Mouse (Mus musculus) lung, embryonic 15.5 days (tissue): ENCODE measurements at regions not wholly inside any gene's neighbourhood (a gene's known extent, or its start where the extent isn't known, plus 50 kb on each side); places are given as distances from the start of the nearest gene placed in this dataset.

Source experiments
- ATAC-seq: fragments of 200-750 bp; cut with Nextera tagmentation; 2 replicates; pipeline ENCODE4 v1.8.0; 2017; ENCODE audit warnings: moderate number of reproducible peaks, borderline replicate concordance; ENCODE audit not compliant: low FRiP score, low TSS enrichment; ENCODE audit errors: extremely low read depth
- H3K27ac ChIP-seq: fragments of 300-500 bp; sonication (generic); 2 replicates; pipeline ENCODE4 v1.5.1; 2015; ENCODE audit warnings: moderate library complexity, mild to moderate bottlenecking, inconsistent platforms
- H3K27me3 ChIP-seq: fragments of 300-500 bp; sonication (generic); 2 replicates; pipeline ENCODE4 v1.6.1; 2015; ENCODE audit warnings: inconsistent platforms
- H3K36me3 ChIP-seq: fragments of 300-500 bp; sonication (generic); 2 replicates; pipeline ENCODE4 v1.6.1; 2015; ENCODE audit warnings: inconsistent platforms
- H3K4me1 ChIP-seq: fragments of 300-500 bp; sonication (generic); 2 replicates; pipeline ENCODE4 v1.6.1; 2015; ENCODE audit warnings: inconsistent platforms
- H3K4me2 ChIP-seq: fragments of 300-500 bp; sonication (generic); 2 replicates; pipeline ENCODE4 v1.6.1; 2015; ENCODE audit warnings: inconsistent platforms, mild to moderate bottlenecking, moderate library complexity
- H3K4me3 ChIP-seq: fragments of 300-500 bp; sonication (generic); 2 replicates; pipeline ENCODE4 v1.5.1; 2015; ENCODE audit warnings: mild to moderate bottlenecking, inconsistent platforms
- H3K9ac ChIP-seq: fragments of 300-500 bp; sonication (generic); 2 replicates; pipeline ENCODE4 v1.6.1; 2015; ENCODE audit warnings: inconsistent platforms
- H3K9me3 ChIP-seq: fragments of 300-500 bp; sonication (generic); 2 replicates; pipeline ENCODE4 v1.6.1; 2016; ENCODE audit warnings: inconsistent platforms
- WGBS: fragments of 180-500 bp; shearing (Covaris S2); methylation state at CpG from one replicate; pipeline ENCODE4 v1.1.7; 2015; 5-methylcytosine and 5-hydroxymethylcytosine counted together

GRCm38 (mm10) chr3:119875061-119875460 is 90.8 kb upstream of the Ptbp2 start:
- no peak overlapping the region for H3K9ac ChIP-seq
- H3K4me3 ChIP-seq = no peak overlapping the region
- ATAC-seq = no peak
- no peaks in the 10 kb centered on the region for H3K27me3 ChIP-seq
- no peaks in the 10 kb centered on the region for H3K9me3 ChIP-seq
- H3K4me2 ChIP-seq = no peak overlapping the region
- H3K36me3 ChIP-seq = no peaks in the 10 kb centered on the region
- H3K4me1 ChIP-seq = no peaks in the 10 kb centered on the region
- H3K27ac ChIP-seq = no peak overlapping the region
- 78% methylated on average over 1 of the region's 1 CpGs for WGBS

- 79% methylated on average over 7 of the region's 7 CpGs for WGBS
- Histone ChIP-seq H3K4me2 (no peak overlapping the region), H3K27ac (no peak overlapping the region), H3K27me3 (no peaks in the 10 kb centered on the region), H3K4me3 (no peak overlapping the region), H3K9ac (no peak overlapping the region), H3K36me3 (no peaks in the 10 kb centered on the region), H3K4me1 (no peaks in the 10 kb centered on the region), H3K9me3 (no peaks in the 10 kb centered on the region)
- no peak for ATAC-seq
These were observed 78.1 kb upstream of the Ptbp2 start for GRCm38 (mm10) chr3:119862194-119862957.
